Mouse (Mus musculus) G1E (cell line): ENCODE data around the gene Gpr4.

Experiments
- CTCF ChIP-seq: IDR thresholded peaks from 2 replicates; pipeline ENCODE4 v1.5.1; 2012; ENCODE audit warnings: low read depth, low read length, inconsistent platforms, mixed read lengths
- GATA1 ChIP-seq: IDR thresholded peaks from 2 replicates; pipeline ENCODE4 v1.6.1; 2012; ENCODE audit warnings: borderline replicate concordance, low read length, inconsistent platforms, mixed read lengths

- no peak for TF ChIP-seq CTCF
- no peak for TF ChIP-seq GATA1
Measured at GRCm38 (mm10) chr7:19164978-19165377, 47.4 kb upstream of the Gpr4 start.
